Mouse (Mus musculus) hindbrain, embryonic 10.5 days (tissue): ENCODE measurements around the gene Cadm1. TPM values are rescaled to one million over a fixed set of nuclear protein-coding genes. Genes with fewer than 3 reads are reported as not detected.

Experiments used
- DNase-seq: peaks from one replicate; pipeline ENCODE4 v3.0.0-alpha.2; 2017; ENCODE audit warnings: low spot score
- H3K27ac ChIP-seq: fragments of 300-500 bp; sonication (generic); 2 replicates; pipeline ENCODE4 v1.5.1; 2016; ENCODE audit warnings: mild to moderate bottlenecking, moderate library complexity
- H3K27me3 ChIP-seq: fragments of 300-500 bp; sonication (generic); 2 replicates; pipeline ENCODE4 v1.6.1; 2016; ENCODE audit warnings: mild to moderate bottlenecking; ENCODE audit not compliant: poor library complexity, insufficient read depth, severe bottlenecking
- H3K36me3 ChIP-seq: fragments of 300-500 bp; sonication (generic); 2 replicates; pipeline ENCODE4 v1.6.1; 2016; ENCODE audit warnings: mild to moderate bottlenecking, moderate library complexity
- H3K4me1 ChIP-seq: fragments of 300-500 bp; sonication (generic); replicated peaks from 2 replicates; pipeline ENCODE4 v1.6.1; 2016; ENCODE audit warnings: mild to moderate bottlenecking
- H3K4me3 ChIP-seq: fragments of 300-500 bp; sonication (generic); 2 replicates; pipeline ENCODE4 v1.5.1; 2016; ENCODE audit warnings: mild to moderate bottlenecking, moderate library complexity
- H3K9me3 ChIP-seq: fragments of 300-500 bp; sonication (generic); 2 replicates; pipeline ENCODE4 v1.6.1; 2016; ENCODE audit warnings: mild to moderate bottlenecking, moderate library complexity
- WGBS: fragments of 180-500 bp; shearing (Covaris S2); methylation state at CpG from one replicate; pipeline ENCODE4 v1.1.7; 2016; 5-methylcytosine and 5-hydroxymethylcytosine counted together
- polyA plus RNA-seq: library from polyadenylated mRNA; unstranded; fragments of >200 nt; fragmentation: Nextera tagmentation; extraction: Ambion mirVana; gene quantifications from 2 replicates; pipeline ENCODE4 v1.2.1, GENCODE M21; 2016

The Cadm1 gene
- polyA plus RNA-seq, 1 experiment from 2014 or later: 111 TPM

DNA sequence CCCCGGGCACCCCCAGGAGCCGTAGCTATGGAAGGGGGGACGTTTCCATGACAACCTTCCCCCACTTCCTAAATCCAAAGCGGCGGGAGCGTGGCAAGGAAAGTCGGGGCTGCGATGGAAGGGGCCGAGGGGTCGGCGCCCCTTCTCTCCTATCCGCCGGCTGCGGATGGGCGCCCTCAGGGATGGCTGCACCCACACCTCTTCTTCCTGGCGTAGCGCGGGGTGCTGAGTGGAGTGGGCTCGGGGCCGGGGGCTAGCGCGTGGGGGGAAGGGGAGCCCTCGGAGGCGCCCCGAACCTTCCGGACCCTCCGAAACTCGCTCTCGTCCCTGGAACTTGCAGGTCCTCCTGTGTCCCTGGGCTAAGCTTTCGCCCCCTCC is 560 bp downstream of the Cadm1 start:
- H3K4me3 ChIP-seq: peak overlapping the region; percentile 93
- peaks cover 47% of the 10 kb centered on the region for H3K4me1 ChIP-seq
- WGBS: 0% methylated on average over 30 of the region's 30 CpGs

DNA sequence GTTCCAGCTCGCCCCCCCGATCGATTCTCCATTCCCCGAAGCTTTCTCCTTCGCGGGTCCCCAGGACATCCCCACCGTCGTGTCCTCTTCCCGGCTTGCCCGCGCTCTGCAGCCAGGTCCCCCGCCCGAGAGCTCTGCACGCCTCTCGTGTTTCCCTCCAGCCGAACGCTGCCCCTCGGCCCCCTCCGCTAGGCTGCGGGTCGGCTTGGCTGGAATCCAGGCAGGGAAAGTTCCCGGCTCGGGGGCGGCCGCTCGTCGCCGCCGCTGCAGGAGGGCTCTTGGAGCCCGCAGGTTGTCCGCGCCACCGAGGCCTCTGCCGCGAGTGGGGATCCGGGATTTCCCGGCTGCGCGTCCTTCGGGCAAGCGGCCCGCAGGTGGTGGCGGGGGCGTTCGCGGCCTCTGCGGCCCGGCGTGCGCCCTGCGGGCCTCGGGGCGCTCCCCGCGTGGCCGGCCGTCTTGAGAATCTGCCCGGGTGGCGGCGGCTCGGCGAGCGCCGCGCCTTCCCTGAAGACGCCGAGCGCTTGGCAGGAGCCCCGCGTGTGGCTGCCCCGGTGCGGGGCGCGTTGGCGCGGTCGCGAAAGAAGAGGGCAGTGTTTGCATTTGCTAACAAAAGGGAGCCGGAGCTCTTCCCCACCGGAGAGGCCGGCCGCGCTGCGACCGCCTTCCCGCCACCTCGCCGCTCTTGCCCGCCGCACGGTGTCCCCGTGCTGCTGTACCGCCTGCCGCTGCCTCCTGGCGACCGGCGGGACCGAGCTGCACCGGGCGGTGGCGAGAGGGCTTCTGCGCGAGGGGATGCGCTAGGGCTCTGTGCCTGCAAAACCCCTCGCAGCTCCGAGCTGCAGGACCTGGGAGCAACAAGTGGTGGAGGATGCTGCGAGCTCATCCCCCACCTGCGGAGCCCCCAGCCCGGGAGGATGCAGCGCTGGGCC is 1.2 kb downstream of the Cadm1 start:
- Histone ChIP-seq H3K36me3 (0 out of 2 replicates have a peak, but pooled peaks cover 6% of the 10 kb centered on the region), H3K9me3 (no peaks in the 10 kb centered on the region), H3K27me3 (peaks cover 5% of the 10 kb centered on the region; the same call in 1 of the 2 replicates), H3K27ac (peak overlapping the region; percentile 96), H3K4me1 (peaks cover 47% of the 10 kb centered on the region), H3K4me3 (peak overlapping the region; percentile 93)
- DNase-seq: peak; percentile 77
- WGBS: under 1% methylated on average over 110 of the region's 110 CpGs

More for the DNA sequence above, 560 bp downstream of the Cadm1 start:
- peaks cover 5% of the 10 kb centered on the region; the same call in 1 of the 2 replicates for H3K27me3 ChIP-seq
- H3K36me3 ChIP-seq: 0 out of 2 replicates have a peak, but pooled peaks cover 4% of the 10 kb centered on the region
- no peaks in the 10 kb centered on the region for H3K9me3 ChIP-seq
- H3K27ac ChIP-seq: peak overlapping the region; percentile 96
- no peak for DNase-seq

DNA sequence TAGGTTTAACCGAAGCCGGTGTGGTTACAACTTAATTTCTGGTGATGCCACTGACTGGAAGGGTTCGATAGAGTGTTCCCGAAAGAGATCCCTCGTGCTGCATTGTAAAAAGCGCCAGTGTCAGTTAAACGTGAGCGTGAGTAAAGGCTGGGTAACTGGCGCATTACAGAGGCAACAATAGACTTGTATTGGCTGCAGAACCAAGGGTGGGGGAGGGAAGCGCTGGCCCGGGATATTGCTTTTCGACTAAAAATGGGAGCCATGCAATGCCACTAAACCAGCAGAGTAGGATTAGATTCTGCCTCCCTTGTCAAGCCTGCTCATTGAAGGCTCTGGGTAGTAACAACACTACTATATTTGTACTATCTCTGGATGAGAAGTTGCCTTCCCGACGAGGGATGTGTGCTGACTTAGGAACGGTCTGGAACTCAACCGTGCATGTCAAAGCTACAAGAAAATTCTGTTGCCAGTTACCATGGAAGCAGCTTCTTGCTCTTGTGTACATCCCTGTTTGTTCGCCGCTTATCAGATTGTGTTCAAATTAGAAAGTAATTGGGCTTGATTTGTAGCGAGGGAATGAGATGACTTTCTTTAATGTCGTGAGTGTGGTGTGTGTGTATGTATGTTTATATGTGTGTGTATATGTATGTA is 2.4 kb downstream of the Cadm1 start:
- Histone ChIP-seq H3K36me3 (peaks cover 13% of the 10 kb centered on the region; the same call in 1 of the 2 replicates), H3K4me3 (peak overlapping the region; percentile 93), H3K27ac (peak overlapping the region; percentile 96), H3K9me3 (no peaks in the 10 kb centered on the region), H3K4me1 (peaks cover 47% of the 10 kb centered on the region), H3K27me3 (peaks cover 5% of the 10 kb centered on the region; the same call in 1 of the 2 replicates)
- peak; percentile 55 for DNase-seq
- 3% methylated on average over 20 of the region's 20 CpGs for WGBS

DNA sequence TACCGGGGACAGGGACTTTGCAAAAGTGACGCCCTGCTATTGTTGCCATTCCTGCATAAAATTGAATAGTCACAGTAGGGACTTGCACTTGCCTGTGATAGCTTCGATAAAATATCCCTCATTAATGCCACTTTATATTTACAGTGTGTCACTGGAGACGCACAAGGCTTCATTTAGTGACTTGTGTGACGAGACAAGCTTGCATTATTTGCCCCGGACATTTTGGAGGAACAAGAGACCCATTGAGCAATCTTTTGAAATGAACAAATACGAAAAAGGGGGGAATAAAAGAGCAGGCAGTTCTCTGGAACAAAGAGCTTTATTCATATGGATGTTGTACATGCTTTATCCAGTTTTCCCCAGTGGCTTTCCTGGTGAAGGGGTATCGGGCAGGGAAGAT is 3.5 kb downstream of the Cadm1 start:
- no peak for DNase-seq
- Histone ChIP-seq H3K27ac (peak overlapping the region; percentile 96), H3K36me3 (peaks cover 23% of the 10 kb centered on the region), H3K4me3 (peak overlapping the region; percentile 93), H3K4me1 (peaks cover 50% of the 10 kb centered on the region), H3K27me3 (no peaks in the 10 kb centered on the region), H3K9me3 (no peaks in the 10 kb centered on the region)
- 11% methylated on average over 8 of the region's 8 CpGs for WGBS

DNA sequence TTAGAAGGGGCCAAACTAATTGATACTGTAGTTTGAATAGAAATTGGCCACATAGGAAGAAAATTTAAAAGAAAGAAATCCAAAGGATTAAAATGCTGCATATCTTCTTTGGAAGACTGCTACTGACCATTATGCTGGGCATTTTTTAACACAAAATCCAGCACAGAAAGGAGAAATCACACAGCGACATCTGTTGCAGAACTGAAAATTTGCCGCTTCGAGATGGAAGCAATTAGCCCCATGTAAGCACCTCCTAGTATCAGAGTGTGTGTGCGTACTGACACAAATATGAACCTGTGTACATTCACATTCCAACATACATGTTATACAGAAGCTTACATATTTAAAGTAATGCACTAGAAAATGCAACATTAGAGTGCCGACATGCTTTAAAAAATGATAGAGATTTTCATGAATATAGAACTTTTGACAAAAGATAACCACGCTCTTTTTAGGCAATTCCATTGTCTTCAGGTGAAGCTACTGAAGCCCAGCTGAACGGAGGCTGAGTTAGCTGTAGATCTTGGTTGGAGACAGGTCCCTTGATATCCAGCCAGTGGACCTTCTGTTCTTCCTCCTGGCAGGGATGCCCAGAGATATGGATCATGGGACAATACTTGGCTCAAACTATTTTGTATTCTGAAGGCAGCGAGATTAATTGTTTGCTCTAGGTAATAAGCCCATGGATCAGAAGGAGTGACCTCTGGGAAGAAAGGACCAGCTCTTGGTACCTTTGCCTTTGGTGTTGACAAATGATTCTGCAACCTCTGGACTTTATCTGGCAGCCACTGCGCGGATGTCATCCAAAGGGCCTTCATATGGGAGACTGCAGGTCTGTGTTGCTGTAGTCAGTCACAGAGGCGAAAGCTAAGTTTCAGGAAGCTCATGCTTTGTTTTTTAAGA is 4.9 kb downstream of the Cadm1 start:
- Histone ChIP-seq H3K27ac (no peak overlapping the region), H3K27me3 (no peaks in the 10 kb centered on the region), H3K4me3 (no peak overlapping the region), H3K9me3 (no peaks in the 10 kb centered on the region), H3K4me1 (peaks cover 41% of the 10 kb centered on the region), H3K36me3 (peaks cover 34% of the 10 kb centered on the region)
- WGBS: 90% methylated on average over 11 of the region's 11 CpGs
- DNase-seq: no peak

DNA sequence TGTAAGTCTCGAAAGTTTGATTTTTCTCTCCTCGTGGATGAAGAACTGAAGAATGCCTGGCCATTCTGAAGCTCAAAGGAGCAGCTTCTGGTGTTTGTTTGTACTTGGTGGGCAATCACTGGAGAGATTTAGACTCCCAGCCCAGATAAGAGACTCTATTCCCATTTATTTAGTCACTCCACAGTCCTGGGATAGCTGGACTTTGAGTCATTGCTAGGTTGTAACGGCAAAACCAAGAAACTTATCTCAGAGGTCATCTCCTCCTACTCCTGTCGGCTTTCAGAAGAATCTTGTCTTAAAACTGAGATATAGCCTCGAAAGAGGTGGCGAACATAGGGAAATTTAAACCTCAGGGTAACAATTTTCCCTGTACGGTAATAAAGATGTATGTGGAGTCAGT is 15.3 kb downstream of the Cadm1 start:
- no peak overlapping the region for H3K4me3 ChIP-seq
- WGBS: 86% methylated on average over 7 of the region's 7 CpGs
- H3K9me3 ChIP-seq: no peaks in the 10 kb centered on the region
- no peaks in the 10 kb centered on the region for H3K27me3 ChIP-seq
- no peak overlapping the region for H3K27ac ChIP-seq
- no peak for DNase-seq
- peaks cover 15% of the 10 kb centered on the region; the same call in 1 of the 2 replicates for H3K4me1 ChIP-seq
- H3K36me3 ChIP-seq: peaks cover 45% of the 10 kb centered on the region

DNA sequence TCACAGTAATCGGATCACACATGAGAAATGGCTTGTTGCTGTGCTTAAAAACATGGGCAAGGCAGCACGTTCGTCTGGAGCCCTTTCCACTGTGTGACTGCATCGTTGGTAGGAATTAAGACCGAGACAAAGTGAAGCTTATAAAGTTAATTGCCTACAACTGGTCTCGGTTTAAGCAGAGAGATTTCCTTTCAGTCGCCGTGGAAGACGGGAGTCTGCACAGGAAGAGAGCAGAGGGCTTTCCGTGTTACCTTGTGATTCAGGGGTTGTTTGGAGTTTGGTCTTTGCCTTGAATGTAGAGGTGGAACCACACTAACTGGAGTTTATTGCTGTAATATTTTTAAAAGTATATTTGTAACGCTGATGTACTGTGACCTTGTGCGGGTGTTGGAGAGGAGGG is 15.7 kb downstream of the Cadm1 start:
- DNase-seq: no peak
- peaks cover 15% of the 10 kb centered on the region; the same call in 1 of the 2 replicates for H3K4me1 ChIP-seq
- H3K9me3 ChIP-seq: no peaks in the 10 kb centered on the region
- no peaks in the 10 kb centered on the region for H3K27me3 ChIP-seq
- H3K36me3 ChIP-seq: peaks cover 45% of the 10 kb centered on the region
- H3K4me3 ChIP-seq: no peak overlapping the region
- WGBS: 76% methylated on average over 12 of the region's 12 CpGs
- no peak overlapping the region for H3K27ac ChIP-seq

DNA sequence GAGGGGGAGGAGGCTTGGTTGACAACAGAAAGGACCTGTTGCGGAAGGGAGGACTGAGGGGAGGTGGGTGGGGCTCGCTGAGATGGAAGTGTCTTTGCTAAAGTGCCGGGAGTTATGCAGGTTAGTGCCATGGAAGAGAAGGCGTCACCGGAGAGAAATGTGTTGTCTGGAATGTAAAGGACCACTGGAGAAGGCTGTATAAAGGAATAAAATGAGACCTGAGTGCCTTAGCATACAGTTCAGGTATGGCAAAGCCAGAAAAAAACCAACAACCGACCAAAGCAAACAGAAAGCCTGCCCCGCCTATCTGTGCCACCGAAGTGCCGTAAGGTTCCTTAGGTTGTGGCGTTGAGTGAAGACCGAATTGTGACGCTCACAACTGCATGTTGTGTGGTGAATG is 18.4 kb downstream of the Cadm1 start:
- WGBS: 95% methylated on average over 12 of the region's 12 CpGs
- DNase-seq: no peak
- Histone ChIP-seq H3K4me1 (peaks cover 15% of the 10 kb centered on the region; the same call in 1 of the 2 replicates), H3K4me3 (no peak overlapping the region), H3K9me3 (no peaks in the 10 kb centered on the region), H3K27ac (no peak overlapping the region), H3K27me3 (no peaks in the 10 kb centered on the region), H3K36me3 (peaks cover 52% of the 10 kb centered on the region)

DNA sequence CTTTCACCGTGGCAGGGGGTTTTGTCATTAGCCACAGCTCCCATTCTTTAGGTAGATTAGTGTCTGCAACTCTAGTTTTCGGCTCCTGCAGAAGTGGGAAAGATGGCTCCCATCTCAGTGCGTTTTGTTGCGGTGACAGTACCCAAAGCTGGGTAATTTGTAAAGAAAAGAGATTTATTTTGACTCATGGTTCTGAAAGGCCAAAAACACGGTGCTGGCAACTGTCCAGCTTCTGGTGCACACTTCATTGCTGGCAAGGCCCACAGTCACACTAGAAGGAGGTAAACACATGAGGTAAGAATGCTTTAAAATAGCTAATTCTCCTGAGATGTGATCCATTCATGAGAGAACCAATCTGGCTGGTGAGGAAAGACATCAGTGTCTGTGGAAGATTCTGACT is 18.9 kb downstream of the Cadm1 start:
- Histone ChIP-seq H3K36me3 (peaks cover 48% of the 10 kb centered on the region), H3K27ac (no peak overlapping the region), H3K4me3 (no peak overlapping the region), H3K9me3 (no peaks in the 10 kb centered on the region), H3K27me3 (no peaks in the 10 kb centered on the region), H3K4me1 (peaks cover 14% of the 10 kb centered on the region; the same call in 1 of the 2 replicates)
- DNase-seq: no peak
- WGBS: 97% methylated on average over 5 of the region's 5 CpGs

DNA sequence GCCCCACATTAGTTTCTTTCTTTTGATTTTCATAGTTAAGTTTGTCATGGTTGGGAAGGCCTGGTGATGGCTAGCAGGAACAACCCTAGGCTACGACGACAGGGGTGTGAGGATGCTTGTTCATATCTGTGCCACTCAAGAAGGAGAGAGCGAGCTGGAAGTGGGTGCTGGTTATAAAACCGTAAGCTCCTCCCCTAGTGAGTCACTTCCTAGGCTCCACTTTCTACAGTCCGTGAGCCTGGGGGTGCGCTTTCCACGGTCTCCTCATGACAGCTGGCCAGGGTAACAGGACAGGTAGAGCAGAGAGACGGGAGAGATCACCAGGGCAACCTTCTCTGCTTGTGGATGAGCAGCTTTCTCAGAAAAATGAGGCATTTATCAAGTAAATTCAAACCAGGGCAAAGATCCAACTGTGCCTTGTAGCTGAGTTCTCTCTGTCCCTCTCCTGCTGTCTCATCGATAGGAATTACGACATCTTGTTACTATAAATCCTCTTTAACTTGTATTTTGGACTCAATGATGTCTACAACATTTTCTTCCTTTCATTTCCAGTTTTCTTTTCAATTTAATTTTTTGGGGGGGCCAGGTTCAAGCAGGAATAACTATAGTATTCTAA is 23.1 kb downstream of the Cadm1 start:
- H3K4me3 ChIP-seq: no peak overlapping the region
- H3K36me3 ChIP-seq: peaks cover 31% of the 10 kb centered on the region
- DNase-seq: no peak
- H3K27me3 ChIP-seq: no peaks in the 10 kb centered on the region
- H3K9me3 ChIP-seq: no peaks in the 10 kb centered on the region
- no peak overlapping the region for H3K27ac ChIP-seq
- WGBS: 93% methylated on average over 10 of the region's 10 CpGs
- no peaks in the 10 kb centered on the region; the same call in 1 of the 2 replicates for H3K4me1 ChIP-seq

DNA sequence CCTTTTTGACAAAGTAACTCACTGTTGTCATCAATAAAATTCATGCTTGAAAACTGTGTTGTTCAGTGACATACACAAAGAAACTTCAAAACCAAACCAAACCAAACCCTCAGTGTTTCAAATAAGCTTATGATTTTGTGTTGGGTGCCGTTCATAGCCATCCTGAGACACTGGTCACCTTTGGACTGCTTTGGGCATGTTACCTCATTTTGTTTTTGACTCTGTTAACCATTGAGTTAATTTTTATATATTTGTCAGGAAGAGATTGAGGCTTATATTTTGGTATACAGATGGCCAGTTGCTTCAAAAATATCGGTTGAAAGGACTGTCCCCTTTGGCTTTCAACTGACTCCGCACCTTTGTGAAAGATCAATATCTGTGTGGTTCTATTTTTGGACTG is 30.8 kb downstream of the Cadm1 start:
- Histone ChIP-seq H3K27me3 (no peaks in the 10 kb centered on the region), H3K27ac (no peak overlapping the region), H3K36me3 (0 out of 2 replicates have a peak, but pooled peaks cover 6% of the 10 kb centered on the region), H3K4me1 (peaks cover 2% of the 10 kb centered on the region; the same call in 1 of the 2 replicates), H3K4me3 (no peak overlapping the region), H3K9me3 (no peaks in the 10 kb centered on the region)
- 93% methylated on average over 3 of the region's 3 CpGs for WGBS
- DNase-seq: no peak

DNA sequence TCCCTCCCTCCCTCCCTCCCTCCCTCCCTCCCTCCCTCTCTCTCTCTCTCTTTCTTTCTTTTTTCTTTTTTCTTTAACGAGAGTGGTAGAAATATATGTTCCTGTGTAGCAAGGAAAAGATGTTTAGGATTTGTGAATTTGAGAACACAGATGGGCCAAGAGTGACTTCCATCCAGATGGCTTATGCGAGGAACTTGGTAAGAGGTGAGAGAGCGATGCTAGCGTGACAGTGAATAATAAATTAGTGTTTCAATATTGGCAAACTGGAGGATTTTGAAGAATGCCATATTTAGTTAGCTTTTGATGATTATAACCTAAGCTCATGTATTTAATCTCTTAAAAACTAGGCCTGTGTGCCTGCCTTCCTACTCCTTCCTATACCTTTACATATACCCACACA is 31.6 kb downstream of the Cadm1 start:
- Histone ChIP-seq H3K4me1 (peaks cover 2% of the 10 kb centered on the region; the same call in 1 of the 2 replicates), H3K27me3 (no peaks in the 10 kb centered on the region), H3K36me3 (0 out of 2 replicates have a peak, but pooled peaks cover 6% of the 10 kb centered on the region), H3K27ac (no peak overlapping the region), H3K4me3 (no peak overlapping the region), H3K9me3 (no peaks in the 10 kb centered on the region)
- 95% methylated on average over 4 of the region's 4 CpGs for WGBS
- no peak for DNase-seq
